Mouse (Mus musculus): ENCODE data around the gene Tdrd7. TPM values are rescaled to one million over a fixed set of nuclear protein-coding genes. Genes with fewer than 3 reads are reported as not detected.

Gene Tdrd7
- polyA plus RNA-seq, 1 experiment from 2014 or later: 11.9 TPM

GRCm38 (mm10) chr4:46064961-46065360 is 99.8 kb downstream of the Tdrd7 start:
- no peak for ATAC-seq (ENCODE audit: low read depth)
- Histone ChIP-seq H3K9ac (ENCODE audit: low read depth, low read length) (no peak overlapping the region), H3K27me3 (ENCODE audit: control insufficient read depth, insufficient read depth, low read depth, low read length) (no peaks in the 10 kb centered on the region), H3K4me1 (ENCODE audit: control insufficient read depth, low read depth, low read length) (no peaks in the 10 kb centered on the region), H3K4me2 (ENCODE audit: low read depth, low read length) (no peak overlapping the region), H3K9me3 (replicated peaks; ENCODE audit: control insufficient read depth, low read length) (no peaks in the 10 kb centered on the region), H3K36me3 (ENCODE audit: control insufficient read depth, insufficient read depth) (peaks cover 53% of the 10 kb centered on the region), H3K4me3 (ENCODE audit: low read depth, low read length) (no peak overlapping the region), H3K27ac (ENCODE audit: low read length) (no peak overlapping the region)
- WGBS (ENCODE audit: insufficient replicate concordance): 74% methylated on average over 3 of the region's 3 CpGs

GRCm38 (mm10) chr4:46065695-46066340 is 100.7 kb downstream of the Tdrd7 start:
- no peaks in the 10 kb centered on the region for H3K9me3 ChIP-seq (replicated peaks; ENCODE audit: control insufficient read depth, low read length)
- no peak overlapping the region for H3K9ac ChIP-seq (ENCODE audit: low read depth, low read length)
- WGBS (ENCODE audit: insufficient replicate concordance): 67% methylated on average over 8 of the region's 8 CpGs
- no peaks in the 10 kb centered on the region for H3K4me1 ChIP-seq (ENCODE audit: control insufficient read depth, low read depth, low read length)
- H3K4me2 ChIP-seq (ENCODE audit: low read depth, low read length): no peak overlapping the region
- no peaks in the 10 kb centered on the region for H3K27me3 ChIP-seq (ENCODE audit: control insufficient read depth, insufficient read depth, low read depth, low read length)
- ATAC-seq (ENCODE audit: low read depth): no peak
- no peak overlapping the region for H3K27ac ChIP-seq (ENCODE audit: low read length)
- peaks cover 59% of the 10 kb centered on the region for H3K36me3 ChIP-seq (ENCODE audit: control insufficient read depth, insufficient read depth)
- H3K4me3 ChIP-seq (ENCODE audit: low read depth, low read length): no peak overlapping the region

- Histone ChIP-seq H3K4me2 (ENCODE audit: low read depth, low read length) (no peak overlapping the region), H3K36me3 (ENCODE audit: control insufficient read depth, insufficient read depth) (peaks cover 59% of the 10 kb centered on the region), H3K27me3 (ENCODE audit: control insufficient read depth, insufficient read depth, low read depth, low read length) (no peaks in the 10 kb centered on the region), H3K9ac (ENCODE audit: low read depth, low read length) (no peak overlapping the region), H3K4me1 (ENCODE audit: control insufficient read depth, low read depth, low read length) (no peaks in the 10 kb centered on the region), H3K4me3 (ENCODE audit: low read depth, low read length) (no peak overlapping the region), H3K27ac (ENCODE audit: low read length) (no peak overlapping the region), H3K9me3 (replicated peaks; ENCODE audit: control insufficient read depth, low read length) (no peaks in the 10 kb centered on the region)
- no peak for ATAC-seq (ENCODE audit: low read depth)
- WGBS (ENCODE audit: insufficient replicate concordance): 91% methylated on average over 3 of the region's 3 CpGs
These were observed 102.9 kb downstream of the Tdrd7 start for GRCm38 (mm10) chr4:46068060-46068459.

- Histone ChIP-seq H3K4me2 (ENCODE audit: low read depth, low read length) (no peak overlapping the region), H3K4me1 (ENCODE audit: control insufficient read depth, low read depth, low read length) (no peaks in the 10 kb centered on the region), H3K27ac (ENCODE audit: low read length) (no peak overlapping the region), H3K36me3 (ENCODE audit: control insufficient read depth, insufficient read depth) (peaks cover 54% of the 10 kb centered on the region), H3K4me3 (ENCODE audit: low read depth, low read length) (no peak overlapping the region), H3K9me3 (replicated peaks; ENCODE audit: control insufficient read depth, low read length) (no peaks in the 10 kb centered on the region), H3K9ac (ENCODE audit: low read depth, low read length) (no peak overlapping the region), H3K27me3 (ENCODE audit: control insufficient read depth, insufficient read depth, low read depth, low read length) (no peaks in the 10 kb centered on the region)
- 41% methylated on average over 1 of the region's 1 CpGs for WGBS (ENCODE audit: insufficient replicate concordance)
- ATAC-seq (ENCODE audit: low read depth): no peak
These were observed 103.4 kb downstream of the Tdrd7 start for GRCm38 (mm10) chr4:46068573-46068972.

- Histone ChIP-seq H3K9me3 (replicated peaks; ENCODE audit: control insufficient read depth, low read length) (no peaks in the 10 kb centered on the region), H3K4me2 (ENCODE audit: low read depth, low read length) (no peak overlapping the region), H3K4me1 (ENCODE audit: control insufficient read depth, low read depth, low read length) (no peaks in the 10 kb centered on the region), H3K4me3 (ENCODE audit: low read depth, low read length) (no peak overlapping the region), H3K36me3 (ENCODE audit: control insufficient read depth, insufficient read depth) (peaks cover 44% of the 10 kb centered on the region), H3K27ac (ENCODE audit: low read length) (no peak overlapping the region), H3K9ac (ENCODE audit: low read depth, low read length) (no peak overlapping the region), H3K27me3 (ENCODE audit: control insufficient read depth, insufficient read depth, low read depth, low read length) (no peaks in the 10 kb centered on the region)
- WGBS (ENCODE audit: insufficient replicate concordance): 82% methylated on average over 6 of the region's 6 CpGs
- no peak for ATAC-seq (ENCODE audit: low read depth)
These were observed 104.8 kb downstream of the Tdrd7 start for GRCm38 (mm10) chr4:46069851-46070482.

- 88% methylated on average over 6 of the region's 6 CpGs for WGBS (ENCODE audit: insufficient replicate concordance)
- H3K36me3 ChIP-seq (ENCODE audit: control insufficient read depth, insufficient read depth): peaks cover 27% of the 10 kb centered on the region
- no peak overlapping the region for H3K4me3 ChIP-seq (ENCODE audit: low read depth, low read length)
- no peaks in the 10 kb centered on the region for H3K4me1 ChIP-seq (ENCODE audit: control insufficient read depth, low read depth, low read length)
- H3K27ac ChIP-seq (ENCODE audit: low read length): no peak overlapping the region
- H3K4me2 ChIP-seq (ENCODE audit: low read depth, low read length): no peak overlapping the region
- no peak overlapping the region for H3K9ac ChIP-seq (ENCODE audit: low read depth, low read length)
- no peaks in the 10 kb centered on the region for H3K9me3 ChIP-seq (replicated peaks; ENCODE audit: control insufficient read depth, low read length)
- H3K27me3 ChIP-seq (ENCODE audit: control insufficient read depth, insufficient read depth, low read depth, low read length): no peaks in the 10 kb centered on the region
- no peak for ATAC-seq (ENCODE audit: low read depth)
These were observed 107.5 kb downstream of the Tdrd7 start for GRCm38 (mm10) chr4:46072631-46073030.

GRCm38 (mm10) chr4:46073736-46074135 is 108.6 kb downstream of the Tdrd7 start:
- Histone ChIP-seq H3K4me2 (ENCODE audit: low read depth, low read length) (no peak overlapping the region), H3K27me3 (ENCODE audit: control insufficient read depth, insufficient read depth, low read depth, low read length) (no peaks in the 10 kb centered on the region), H3K36me3 (ENCODE audit: control insufficient read depth, insufficient read depth) (peaks cover 27% of the 10 kb centered on the region), H3K27ac (ENCODE audit: low read length) (no peak overlapping the region), H3K4me1 (ENCODE audit: control insufficient read depth, low read depth, low read length) (no peaks in the 10 kb centered on the region), H3K4me3 (ENCODE audit: low read depth, low read length) (no peak overlapping the region), H3K9ac (ENCODE audit: low read depth, low read length) (no peak overlapping the region), H3K9me3 (replicated peaks; ENCODE audit: control insufficient read depth, low read length) (no peaks in the 10 kb centered on the region)
- 68% methylated on average over 4 of the region's 4 CpGs for WGBS (ENCODE audit: insufficient replicate concordance)
- no peak for ATAC-seq (ENCODE audit: low read depth)

- Histone ChIP-seq H3K27ac (ENCODE audit: low read length) (no peak overlapping the region), H3K4me3 (ENCODE audit: low read depth, low read length) (no peak overlapping the region), H3K9ac (ENCODE audit: low read depth, low read length) (no peak overlapping the region), H3K9me3 (replicated peaks; ENCODE audit: control insufficient read depth, low read length) (no peaks in the 10 kb centered on the region), H3K27me3 (ENCODE audit: control insufficient read depth, insufficient read depth, low read depth, low read length) (no peaks in the 10 kb centered on the region), H3K36me3 (ENCODE audit: control insufficient read depth, insufficient read depth) (peaks cover 31% of the 10 kb centered on the region), H3K4me2 (ENCODE audit: low read depth, low read length) (no peak overlapping the region), H3K4me1 (ENCODE audit: control insufficient read depth, low read depth, low read length) (no peaks in the 10 kb centered on the region)
- ATAC-seq (ENCODE audit: low read depth): no peak
- WGBS (ENCODE audit: insufficient replicate concordance): 77% methylated on average over 3 of the region's 3 CpGs
These were observed 110.5 kb downstream of the Tdrd7 start for GRCm38 (mm10) chr4:46075664-46076063.

- no peak overlapping the region for H3K4me2 ChIP-seq (ENCODE audit: low read depth, low read length)
- H3K27me3 ChIP-seq (ENCODE audit: control insufficient read depth, insufficient read depth, low read depth, low read length): no peaks in the 10 kb centered on the region
- 70% methylated on average over 2 of the region's 2 CpGs for WGBS (ENCODE audit: insufficient replicate concordance)
- H3K4me1 ChIP-seq (ENCODE audit: control insufficient read depth, low read depth, low read length): no peaks in the 10 kb centered on the region
- no peak overlapping the region for H3K27ac ChIP-seq (ENCODE audit: low read length)
- H3K9me3 ChIP-seq (replicated peaks; ENCODE audit: control insufficient read depth, low read length): no peaks in the 10 kb centered on the region
- H3K4me3 ChIP-seq (ENCODE audit: low read depth, low read length): no peak overlapping the region
- H3K9ac ChIP-seq (ENCODE audit: low read depth, low read length): no peak overlapping the region
- ATAC-seq (ENCODE audit: low read depth): no peak
- peaks cover 22% of the 10 kb centered on the region for H3K36me3 ChIP-seq (ENCODE audit: control insufficient read depth, insufficient read depth)
These were observed 111.8 kb downstream of the Tdrd7 start for GRCm38 (mm10) chr4:46076892-46077291.
